Mouse (Mus musculus) megakaryocyte, embryonic 14.5 days (primary cell): Measurements from ENCODE around the gene Tango2.

Source experiments
- FLI1 ChIP-seq: IDR thresholded peaks from 2 replicates; pipeline ENCODE4 v1.6.1; 2012; ENCODE audit warnings: low read length, inconsistent platforms, mixed read lengths
- GATA1 ChIP-seq: IDR thresholded peaks from 3 replicates; pipeline ENCODE4 v1.6.1; 2012; ENCODE audit warnings: mixed read lengths, low read length, inconsistent platforms, borderline replicate concordance

DNA sequence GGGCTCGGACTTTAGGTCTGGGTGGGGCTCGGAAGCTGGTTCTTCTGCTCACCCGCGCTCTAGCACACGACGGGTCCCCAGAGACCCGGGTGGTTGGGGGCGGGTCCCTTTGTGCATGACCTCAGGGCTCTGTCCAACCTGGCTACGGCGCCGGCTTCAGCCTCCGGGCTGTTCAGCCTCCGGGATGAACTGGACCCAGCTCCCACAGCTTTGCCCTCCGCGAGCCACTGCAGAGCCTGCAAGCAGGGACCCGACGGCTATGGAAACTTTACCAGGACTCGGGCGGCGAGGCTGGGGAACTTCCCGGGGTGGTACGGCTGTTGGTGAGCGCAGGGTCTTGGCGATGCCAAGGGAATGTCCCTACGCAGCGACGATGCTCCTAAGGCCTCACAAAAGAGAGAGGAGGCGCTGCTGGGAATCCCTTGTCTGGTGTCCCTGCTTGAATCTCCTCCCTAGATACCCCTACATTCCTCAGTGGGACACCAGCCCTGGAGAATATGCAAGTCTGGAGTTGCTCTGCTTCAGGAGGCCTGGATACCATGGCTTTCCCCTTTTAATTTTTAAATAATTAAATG is 785 bp upstream of the Tango2 start:
- TF ChIP-seq GATA1 (no peak), FLI1 (no peak)
